Mouse (Mus musculus) limb, embryonic 14.5 days (tissue): ENCODE measurements around the gene Srebf2. TPM values are rescaled to one million over a fixed set of nuclear protein-coding genes. Genes with fewer than 3 reads are reported as not detected.

Source experiments
- ATAC-seq: fragments of 200-750 bp; cut with Nextera tagmentation; 2 replicates; pipeline ENCODE4 v1.8.0; 2017; ENCODE audit warnings: low read depth, moderate number of reproducible peaks, moderate TSS enrichment; ENCODE audit not compliant: low FRiP score
- DNase-seq: peaks from one replicate; pipeline ENCODE4 v3.0.0-alpha.2; 2015; ENCODE audit warnings: low spot score
- H3K27ac ChIP-seq: fragments of 300-500 bp; sonication (generic); replicated peaks from 2 replicates; pipeline ENCODE4 v1.5.1; 2014; ENCODE audit warnings: low read depth, mild to moderate bottlenecking, low read length, moderate library complexity, mixed read lengths
- H3K27me3 ChIP-seq: fragments of 300-500 bp; sonication (generic); 2 replicates; pipeline ENCODE4 v1.6.1; 2014; ENCODE audit warnings: low read length, mixed read lengths; ENCODE audit not compliant: control insufficient read depth, insufficient read depth
- H3K36me3 ChIP-seq: fragments of 300-500 bp; sonication (generic); 2 replicates; pipeline ENCODE4 v1.6.1; 2014; ENCODE audit warnings: mild to moderate bottlenecking, low read length, moderate library complexity, mixed read lengths; ENCODE audit not compliant: control insufficient read depth, insufficient read depth
- H3K4me1 ChIP-seq: fragments of 300-500 bp; sonication (generic); 2 replicates; pipeline ENCODE4 v1.6.1; 2014; ENCODE audit warnings: antibody characterized with exemption, low read length, mixed read lengths; ENCODE audit not compliant: control insufficient read depth, insufficient read depth
- H3K4me2 ChIP-seq: fragments of 300-500 bp; sonication (generic); replicated peaks from 2 replicates; pipeline ENCODE4 v1.6.1; 2014; ENCODE audit warnings: low read depth, mild to moderate bottlenecking, low read length, moderate library complexity; ENCODE audit not compliant: severe bottlenecking
- H3K4me3 ChIP-seq: fragments of 300-500 bp; sonication (generic); replicated peaks from 2 replicates; pipeline ENCODE4 v1.5.1; 2014; ENCODE audit warnings: low read length
- H3K9ac ChIP-seq: fragments of 300-500 bp; sonication (generic); 2 replicates; pipeline ENCODE4 v1.6.1; 2014; ENCODE audit warnings: mild to moderate bottlenecking, low read depth, low read length, moderate library complexity; ENCODE audit not compliant: severe bottlenecking
- H3K9me3 ChIP-seq: fragments of 300-500 bp; sonication (generic); 2 replicates; pipeline ENCODE4 v1.6.1; 2016; ENCODE audit warnings: low read length; ENCODE audit not compliant: control insufficient read depth
- POLR2A ChIP-seq: fragments of 200-500 bp; IDR thresholded peaks from 2 replicates; pipeline ENCODE4 v1.8.0; 2012; ENCODE audit warnings: inconsistent platforms, mild to moderate bottlenecking, moderate library complexity, borderline replicate concordance; ENCODE audit not compliant: insufficient read depth, insufficient read length; ENCODE audit errors: extremely low read depth
- WGBS: fragments of 180-500 bp; shearing (Covaris S2); extraction: QIAGEN DNeasy Blood & Tissue Kit; methylation state at CpG from one replicate; pipeline ENCODE4 v1.1.7; 2014; 5-methylcytosine and 5-hydroxymethylcytosine counted together
- polyA plus RNA-seq, 2 experiments: library from polyadenylated mRNA; depleted of rRNA in 1 of 2; stranded (reverse) in 1 of 2; unstranded in 1 of 2; fragments of >200 nt; fragmentation: Nextera tagmentation in 1 of 2; extraction: Ambion mirVana in 1 of 2; gene quantifications; 2 replicates each; pipeline versions ENCODE4 v1.2.1 to v1.2.3; 2012 to 2014

The Srebf2 gene
- polyA plus RNA-seq, 2 experiments: 122 to 131 TPM

GRCm38 (mm10) chr15:82212752-82213063, 65.7 kb downstream of the Srebf2 start, which contains the start of gene Shisa8:
Gene Shisa8 (minus strand): TSS chr15:82212815.
- Histone ChIP-seq H3K27me3 (peaks cover 83% of the 10 kb centered on the region), H3K9me3 (no peaks in the 10 kb centered on the region), H3K9ac (peak within 1 kb of the TSS; percentile 50), H3K27ac (no peak within 1 kb of the TSS), H3K4me1 (peaks cover 17% of the 10 kb centered on the region; the same call in 1 of the 2 replicates), H3K4me2 (peak within 1 kb of the TSS; percentile 88), H3K4me3 (peak within 1 kb of the TSS; percentile 46), H3K36me3 (no peaks in the 10 kb centered on the region)
- ATAC-seq (peak; percentile 48; the same call in 1 of the 2 replicates), DNase-seq (no peak)
- WGBS: 0% methylated on average over 3 of the region's 34 CpGs
- TF ChIP-seq POLR2A: no peak

GRCm38 (mm10) chr15:82213222-82213621, 66.2 kb downstream of the Srebf2 start:
- Histone ChIP-seq H3K9ac (no peak overlapping the region), H3K4me2 (no peak overlapping the region), H3K9me3 (no peaks in the 10 kb centered on the region), H3K27me3 (peaks cover 78% of the 10 kb centered on the region), H3K4me1 (peaks cover 17% of the 10 kb centered on the region; the same call in 1 of the 2 replicates), H3K4me3 (no peak overlapping the region; the same call in 1 of the 2 replicates), H3K36me3 (no peaks in the 10 kb centered on the region), H3K27ac (no peak overlapping the region)
- ATAC-seq: no peak
- WGBS: 15% methylated on average over 4 of the region's 4 CpGs
- no peak for DNase-seq
- no peak for TF ChIP-seq POLR2A

GRCm38 (mm10) chr15:82215332-82216046, 68.5 kb downstream of the Srebf2 start:
- no peak overlapping the region for H3K9ac ChIP-seq
- H3K27me3 ChIP-seq: peaks cover 56% of the 10 kb centered on the region
- ATAC-seq: no peak
- H3K36me3 ChIP-seq: no peaks in the 10 kb centered on the region
- no peaks in the 10 kb centered on the region for H3K9me3 ChIP-seq
- no peak overlapping the region for H3K4me2 ChIP-seq
- H3K27ac ChIP-seq: no peak overlapping the region
- 42% methylated on average over 11 of the region's 11 CpGs for WGBS
- DNase-seq: no peak
- no peak overlapping the region for H3K4me3 ChIP-seq
- H3K4me1 ChIP-seq: peaks cover 17% of the 10 kb centered on the region; the same call in 1 of the 2 replicates
- no peak for TF ChIP-seq POLR2A

- Histone ChIP-seq H3K27ac (no peak overlapping the region), H3K4me1 (peaks cover 17% of the 10 kb centered on the region; the same call in 1 of the 2 replicates), H3K4me2 (no peak overlapping the region), H3K27me3 (peaks cover 48% of the 10 kb centered on the region), H3K4me3 (no peak overlapping the region), H3K9me3 (no peaks in the 10 kb centered on the region), H3K9ac (no peak overlapping the region), H3K36me3 (no peaks in the 10 kb centered on the region)
- WGBS: 42% methylated on average over 20 of the region's 20 CpGs
- DNase-seq (no peak), ATAC-seq (no peak)
- no peak for TF ChIP-seq POLR2A
Observed at GRCm38 (mm10) chr15:82216142-82216827, 69.3 kb downstream of the Srebf2 start.

- H3K27ac ChIP-seq: no peak overlapping the region
- H3K4me1 ChIP-seq: peaks cover 13% of the 10 kb centered on the region; the same call in 1 of the 2 replicates
- ATAC-seq (no peak), DNase-seq (no peak)
- peaks cover 41% of the 10 kb centered on the region for H3K27me3 ChIP-seq
- no peaks in the 10 kb centered on the region for H3K9me3 ChIP-seq
- 20% methylated on average over 6 of the region's 7 CpGs for WGBS
- no peaks in the 10 kb centered on the region for H3K36me3 ChIP-seq
- H3K4me2 ChIP-seq: no peak overlapping the region
- no peak overlapping the region for H3K9ac ChIP-seq
- TF ChIP-seq POLR2A: no peak
- no peak overlapping the region for H3K4me3 ChIP-seq
Observed at GRCm38 (mm10) chr15:82217039-82217438, 70.1 kb downstream of the Srebf2 start.
